Mouse (Mus musculus) liver, embryonic 12.5 days (tissue): ENCODE data around the gene Ano2. TPM values are rescaled to one million over a fixed set of nuclear protein-coding genes. Genes with fewer than 3 reads are reported as not detected.

ENCODE experiments used
- ATAC-seq: fragments of 200-750 bp; cut with Nextera tagmentation; 2 replicates; pipeline ENCODE4 v1.8.0; 2017; ENCODE audit warnings: moderate number of reproducible peaks, mild to moderate bottlenecking, moderate library complexity
- H3K27ac ChIP-seq: fragments of 300-500 bp; sonication (generic); 2 replicates; pipeline ENCODE4 v1.5.1; 2016; ENCODE audit warnings: mild to moderate bottlenecking
- H3K27me3 ChIP-seq: fragments of 300-500 bp; sonication (generic); replicated peaks from 2 replicates; pipeline ENCODE4 v1.6.1; 2016; ENCODE audit warnings: mild to moderate bottlenecking, moderate library complexity
- H3K36me3 ChIP-seq: fragments of 300-500 bp; sonication (generic); 2 replicates; pipeline ENCODE4 v1.6.1; 2016; ENCODE audit warnings: mild to moderate bottlenecking, moderate library complexity
- H3K4me1 ChIP-seq: fragments of 300-500 bp; sonication (generic); 2 replicates; pipeline ENCODE4 v1.6.1; 2016
- H3K4me2 ChIP-seq: fragments of 300-500 bp; sonication (generic); 2 replicates; pipeline ENCODE4 v1.6.1; 2016; ENCODE audit warnings: mild to moderate bottlenecking, moderate library complexity
- H3K4me3 ChIP-seq: fragments of 300-500 bp; sonication (generic); 2 replicates; pipeline ENCODE4 v1.5.1; 2016; ENCODE audit warnings: mild to moderate bottlenecking, moderate library complexity
- H3K9ac ChIP-seq: fragments of 300-500 bp; sonication (generic); 2 replicates; pipeline ENCODE4 v1.6.1; 2016; ENCODE audit warnings: mild to moderate bottlenecking, moderate library complexity
- H3K9me3 ChIP-seq: fragments of 300-500 bp; sonication (generic); replicated peaks from 2 replicates; pipeline ENCODE4 v1.6.1; 2016; ENCODE audit warnings: mild to moderate bottlenecking, moderate library complexity
- WGBS: fragments of 180-500 bp; shearing (Covaris S2); methylation state at CpG from one replicate; pipeline ENCODE4 v1.1.7; 2016; ENCODE audit not compliant: insufficient replicate concordance; 5-methylcytosine and 5-hydroxymethylcytosine counted together
- polyA plus RNA-seq: library from polyadenylated mRNA; unstranded; fragments of >200 nt; fragmentation: Nextera tagmentation; extraction: Ambion mirVana; gene quantifications from 2 replicates; pipeline ENCODE4 v1.2.1, GENCODE M21; 2016

Gene Ano2
- polyA plus RNA-seq, 1 experiment from 2014 or later: 0.15 TPM

- H3K9me3 ChIP-seq: no peaks in the 10 kb centered on the region
- H3K27me3 ChIP-seq: no peaks in the 10 kb centered on the region
- H3K27ac ChIP-seq: no peak overlapping the region
- no peak for ATAC-seq
- no peaks in the 10 kb centered on the region for H3K36me3 ChIP-seq
- WGBS: 75% methylated on average over 11 of the region's 11 CpGs
- no peak overlapping the region for H3K9ac ChIP-seq
- no peak overlapping the region for H3K4me3 ChIP-seq
- no peak overlapping the region for H3K4me2 ChIP-seq
- H3K4me1 ChIP-seq: no peaks in the 10 kb centered on the region
Measured at GRCm38 (mm10) chr6:125680613-125681012, 9.6 kb upstream of the Ano2 start.

- no peak overlapping the region for H3K9ac ChIP-seq
- no peak overlapping the region for H3K27ac ChIP-seq
- peaks cover 18% of the 10 kb centered on the region for H3K27me3 ChIP-seq
- no peaks in the 10 kb centered on the region for H3K9me3 ChIP-seq
- no peak overlapping the region for H3K4me2 ChIP-seq
- H3K36me3 ChIP-seq: no peaks in the 10 kb centered on the region
- no peak for ATAC-seq
- no peaks in the 10 kb centered on the region for H3K4me1 ChIP-seq
- H3K4me3 ChIP-seq: no peak overlapping the region
Measured at GRCm38 (mm10) chr6:125685420-125685819, 4.8 kb upstream of the Ano2 start.

GRCm38 (mm10) chr6:125687986-125688385 is 2.2 kb upstream of the Ano2 start:
- no peak overlapping the region for H3K27ac ChIP-seq
- no peaks in the 10 kb centered on the region for H3K36me3 ChIP-seq
- no peak overlapping the region for H3K4me2 ChIP-seq
- ATAC-seq: no peak
- 48% methylated on average over 1 of the region's 1 CpGs for WGBS
- H3K4me1 ChIP-seq: no peaks in the 10 kb centered on the region
- no peak overlapping the region for H3K4me3 ChIP-seq
- H3K9ac ChIP-seq: no peak overlapping the region
- H3K9me3 ChIP-seq: no peaks in the 10 kb centered on the region
- peaks cover 27% of the 10 kb centered on the region for H3K27me3 ChIP-seq

GRCm38 (mm10) chr6:125701146-125701545 is 10.9 kb downstream of the Ano2 start:
- no peak for ATAC-seq

GRCm38 (mm10) chr6:125711261-125711660 is 21.0 kb downstream of the Ano2 start:
- H3K4me3 ChIP-seq: no peak overlapping the region
- no peak overlapping the region for H3K27ac ChIP-seq
- ATAC-seq: no peak
- no peak overlapping the region for H3K9ac ChIP-seq
- no peaks in the 10 kb centered on the region for H3K27me3 ChIP-seq
- no peak overlapping the region for H3K4me2 ChIP-seq
- H3K4me1 ChIP-seq: no peaks in the 10 kb centered on the region
- H3K9me3 ChIP-seq: no peaks in the 10 kb centered on the region
- H3K36me3 ChIP-seq: no peaks in the 10 kb centered on the region
- 76% methylated on average over 16 of the region's 16 CpGs for WGBS

More at GRCm38 (mm10) chr6:125701146-125701545, 10.9 kb downstream of the Ano2 start:
- no peaks in the 10 kb centered on the region for H3K9me3 ChIP-seq
- no peaks in the 10 kb centered on the region for H3K4me1 ChIP-seq
- no peak overlapping the region for H3K9ac ChIP-seq
- no peak overlapping the region for H3K4me3 ChIP-seq
- H3K36me3 ChIP-seq: no peaks in the 10 kb centered on the region
- WGBS: 75% methylated on average over 2 of the region's 2 CpGs
- H3K27me3 ChIP-seq: no peaks in the 10 kb centered on the region
- no peak overlapping the region for H3K4me2 ChIP-seq
- H3K27ac ChIP-seq: no peak overlapping the region

GRCm38 (mm10) chr6:125726408-125726807 is 36.2 kb downstream of the Ano2 start:
- H3K9me3 ChIP-seq: no peaks in the 10 kb centered on the region
- no peaks in the 10 kb centered on the region for H3K4me1 ChIP-seq
- 48% methylated on average over 2 of the region's 2 CpGs for WGBS
- no peak overlapping the region for H3K4me2 ChIP-seq
- H3K27ac ChIP-seq: no peak overlapping the region
- H3K4me3 ChIP-seq: no peak overlapping the region
- no peaks in the 10 kb centered on the region for H3K27me3 ChIP-seq
- H3K9ac ChIP-seq: no peak overlapping the region
- ATAC-seq: no peak
- H3K36me3 ChIP-seq: no peaks in the 10 kb centered on the region

- ATAC-seq: no peak
- H3K27me3 ChIP-seq: no peaks in the 10 kb centered on the region
- H3K9ac ChIP-seq: no peak overlapping the region
- WGBS: 58% methylated on average over 5 of the region's 5 CpGs
- no peaks in the 10 kb centered on the region for H3K4me1 ChIP-seq
- no peak overlapping the region for H3K4me3 ChIP-seq
- H3K27ac ChIP-seq: no peak overlapping the region
- no peaks in the 10 kb centered on the region for H3K36me3 ChIP-seq
- H3K9me3 ChIP-seq: no peaks in the 10 kb centered on the region
- no peak overlapping the region for H3K4me2 ChIP-seq
Measured at GRCm38 (mm10) chr6:125727484-125727911, 37.3 kb downstream of the Ano2 start.

GRCm38 (mm10) chr6:125729471-125729870 is 39.3 kb downstream of the Ano2 start:
- Histone ChIP-seq H3K27me3 (no peaks in the 10 kb centered on the region), H3K4me1 (no peaks in the 10 kb centered on the region), H3K4me2 (no peak overlapping the region), H3K4me3 (no peak overlapping the region), H3K9ac (no peak overlapping the region), H3K9me3 (no peaks in the 10 kb centered on the region), H3K36me3 (no peaks in the 10 kb centered on the region), H3K27ac (no peak overlapping the region)
- no peak for ATAC-seq
- WGBS: 65% methylated on average over 6 of the region's 6 CpGs

- Histone ChIP-seq H3K4me3 (no peak overlapping the region), H3K36me3 (no peaks in the 10 kb centered on the region), H3K27me3 (no peaks in the 10 kb centered on the region), H3K27ac (no peak overlapping the region), H3K4me2 (no peak overlapping the region), H3K9me3 (no peaks in the 10 kb centered on the region), H3K4me1 (no peaks in the 10 kb centered on the region), H3K9ac (no peak overlapping the region)
- no peak for ATAC-seq
- 59% methylated on average over 11 of the region's 11 CpGs for WGBS
Measured at GRCm38 (mm10) chr6:125729986-125730535, 39.8 kb downstream of the Ano2 start.

- no peak overlapping the region for H3K4me2 ChIP-seq
Measured at GRCm38 (mm10) chr6:125737511-125738285, 47.5 kb downstream of the Ano2 start.

GRCm38 (mm10) chr6:125743203-125744100 is 53.2 kb downstream of the Ano2 start:
- Histone ChIP-seq H3K9ac (no peak overlapping the region), H3K36me3 (no peaks in the 10 kb centered on the region), H3K4me1 (no peaks in the 10 kb centered on the region), H3K27ac (no peak overlapping the region), H3K4me2 (no peak overlapping the region), H3K9me3 (no peaks in the 10 kb centered on the region), H3K4me3 (no peak overlapping the region), H3K27me3 (no peaks in the 10 kb centered on the region)
- 71% methylated on average over 10 of the region's 10 CpGs for WGBS
- no peak for ATAC-seq

More at GRCm38 (mm10) chr6:125737511-125738285, 47.5 kb downstream of the Ano2 start:
- ATAC-seq: no peak
- Histone ChIP-seq H3K9me3 (no peaks in the 10 kb centered on the region), H3K4me1 (no peaks in the 10 kb centered on the region), H3K27ac (no peak overlapping the region), H3K27me3 (no peaks in the 10 kb centered on the region), H3K9ac (no peak overlapping the region), H3K36me3 (no peaks in the 10 kb centered on the region), H3K4me3 (no peak overlapping the region)
- WGBS: 62% methylated on average over 11 of the region's 11 CpGs
